Mouse (Mus musculus) spleen, adult 2 months (tissue): Measurements from ENCODE around the gene Zbtb2.

Experiments used
- CTCF ChIP-seq: fragments of 200-500 bp; IDR thresholded peaks from 2 replicates; pipeline ENCODE4 v1.5.1; 2011; ENCODE audit warnings: mild to moderate bottlenecking, inconsistent platforms; ENCODE audit not compliant: insufficient read depth, insufficient read length, insufficient replicate concordance; ENCODE audit errors: extremely low read depth
- POLR2A ChIP-seq: fragments of 200-500 bp; IDR thresholded peaks from 2 replicates; pipeline ENCODE4 v1.6.1; 2011; ENCODE audit warnings: low read depth, low read length, inconsistent platforms

- TF ChIP-seq POLR2A (no peak), CTCF (no peak)
Measured at GRCm38 (mm10) chr10:4391076-4391475, 3.2 kb upstream of the Zbtb2 start.
